Mouse (Mus musculus) urinary bladder, adult 2 months (tissue): Measurements from ENCODE around the gene Actl6b. TPM values are rescaled to one million over a fixed set of nuclear protein-coding genes. Genes with fewer than 3 reads are reported as not detected.
"Not testable (repeated sequence)": the region's sequence is repeated elsewhere in the genome, so short reads cannot be mapped to it uniquely, and the experiment has no call there.

Experiments used
- DNase-seq: peaks from one replicate; pipeline ENCODE4 v3.0.0; 2022; ENCODE audit warnings: low spot score
- polyA plus RNA-seq: library from polyadenylated mRNA; depleted of rRNA; stranded (reverse); fragments of >200 nt; gene quantifications from 2 replicates; pipeline ENCODE4 v1.2.3, GENCODE M21; 2012; rRNA removed

The Actl6b gene
- polyA plus RNA-seq, 1 experiment = 0.06 TPM

- peak; percentile 94 for DNase-seq
These were observed 47.5 kb downstream of the Actl6b start, which contains the start of gene Mospd3 for GRCm38 (mm10) chr5:137600619-137601364. TSS of gene Mospd3 (minus strand) at chr5:137601058.

- no peak for DNase-seq
These were observed 48.0 kb downstream of the Actl6b start for GRCm38 (mm10) chr5:137601365-137601729.

DNA sequence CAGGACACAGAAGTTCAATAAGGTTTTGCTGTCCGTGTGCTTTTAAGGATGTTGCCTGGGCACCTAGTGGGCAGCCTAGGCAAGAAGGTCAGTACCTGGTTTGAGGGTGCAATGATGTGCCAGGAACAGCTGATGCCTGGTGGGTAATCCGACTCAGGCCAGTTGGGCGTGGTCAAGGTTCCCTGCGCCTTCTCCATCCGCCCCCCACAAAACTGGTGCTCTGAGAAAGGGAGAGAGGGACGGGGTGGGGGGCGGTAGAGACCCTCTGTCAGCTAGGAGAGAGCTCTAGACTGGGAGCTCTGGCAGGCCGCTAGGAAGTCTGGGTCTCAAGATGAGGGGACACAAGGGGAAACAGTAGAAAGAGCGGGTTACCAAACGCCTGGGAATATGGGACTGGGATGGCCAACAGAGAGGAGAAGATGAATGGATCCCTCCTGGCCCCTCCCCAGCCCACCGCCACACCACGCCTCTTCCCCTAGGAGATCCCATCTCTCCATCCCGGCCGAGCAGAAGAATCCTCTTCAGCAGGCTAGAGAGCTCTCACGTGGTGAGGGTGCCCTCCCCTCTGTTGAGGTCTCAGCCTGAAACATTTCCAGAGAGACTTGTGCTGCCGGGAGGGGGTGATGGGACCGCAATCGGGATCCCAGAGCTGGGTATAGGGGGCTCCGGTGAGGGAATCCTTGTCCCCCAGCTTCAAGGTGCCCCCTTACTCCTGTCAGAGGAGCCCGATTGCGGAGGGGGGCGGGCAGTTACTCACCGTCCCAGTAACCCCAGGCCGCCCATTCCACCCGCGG lies 54.7 kb downstream of the Actl6b start:
- DNase-seq = no peak

DNA sequence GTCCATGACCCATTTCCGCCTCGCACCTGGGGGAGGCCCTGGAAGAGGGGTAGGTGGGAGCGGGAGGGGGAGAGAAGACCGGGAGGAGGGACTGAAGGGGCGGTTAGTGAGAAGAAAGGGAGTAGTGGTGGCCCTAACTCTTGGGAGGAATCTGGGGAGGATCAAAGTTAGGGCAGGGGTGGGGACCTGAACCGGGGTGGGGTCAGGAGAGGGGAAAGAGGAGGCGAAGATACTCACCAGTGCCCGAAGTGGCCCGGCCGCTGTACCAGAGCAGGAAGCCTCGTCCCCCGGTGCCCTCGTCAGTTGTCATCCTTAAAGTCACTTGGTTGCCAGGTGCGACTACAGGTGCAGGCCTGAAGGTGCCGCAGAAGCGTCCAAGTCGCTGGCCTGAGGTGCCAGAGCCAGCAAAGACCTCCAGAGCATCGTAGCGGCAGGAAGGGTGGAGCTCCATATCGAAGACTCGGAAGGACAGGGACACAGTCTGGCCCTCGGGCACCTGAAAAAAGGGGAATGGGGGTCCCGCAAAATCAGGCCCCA lies 55.4 kb downstream of the Actl6b start:
- DNase-seq = no peak

DNA sequence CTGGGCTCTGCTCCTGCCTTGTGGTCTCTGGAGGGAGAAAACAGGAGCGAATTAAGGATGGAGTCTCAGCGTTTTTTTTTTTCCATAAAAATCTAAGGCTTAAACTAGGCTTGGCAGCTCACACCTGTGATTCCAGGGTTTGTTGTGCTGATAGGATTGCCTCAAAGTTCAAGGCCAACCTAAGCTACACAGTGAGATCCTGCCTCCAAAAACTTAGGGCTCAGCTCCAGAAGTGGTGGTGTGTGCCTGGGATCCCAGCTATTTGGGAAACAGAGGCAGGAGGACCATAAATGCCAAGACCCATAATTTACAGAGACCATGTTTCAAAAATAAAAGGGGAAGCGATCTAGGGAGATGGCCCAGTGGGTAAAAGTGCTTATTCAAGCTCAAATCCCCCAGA lies 56.0 kb downstream of the Actl6b start:
- no peak for DNase-seq

DNA sequence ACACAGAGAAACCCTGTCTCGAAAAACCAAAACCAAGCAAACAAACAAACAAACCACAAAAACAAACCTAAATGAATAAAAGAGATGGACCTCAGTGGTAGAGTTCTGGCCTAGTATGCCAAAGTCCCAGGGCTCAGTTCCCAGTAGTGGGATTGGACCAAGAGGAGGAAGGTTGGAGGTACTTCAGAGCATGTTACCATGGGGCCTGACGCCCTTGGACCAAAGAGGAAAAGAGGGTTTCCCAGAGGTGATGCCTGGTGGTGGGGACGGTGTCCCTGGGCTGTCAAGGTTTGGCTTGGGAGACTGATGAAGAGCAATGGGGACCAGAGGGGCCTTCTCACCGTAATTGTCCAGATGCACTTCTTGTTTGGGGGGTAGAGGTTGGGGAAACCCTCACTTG lies 56.7 kb downstream of the Actl6b start:
- no peak for DNase-seq

- peak; percentile 33 for DNase-seq
These were observed 57.4 kb downstream of the Actl6b start for GRCm38 (mm10) chr5:137610548-137611244.

GRCm38 (mm10) chr5:137611245-137611602 lies 57.9 kb downstream of the Actl6b start:
- DNase-seq = no peak

- DNase-seq = no peak
These were observed 59.8 kb downstream of the Actl6b start for GRCm38 (mm10) chr5:137613076-137613475.

DNA sequence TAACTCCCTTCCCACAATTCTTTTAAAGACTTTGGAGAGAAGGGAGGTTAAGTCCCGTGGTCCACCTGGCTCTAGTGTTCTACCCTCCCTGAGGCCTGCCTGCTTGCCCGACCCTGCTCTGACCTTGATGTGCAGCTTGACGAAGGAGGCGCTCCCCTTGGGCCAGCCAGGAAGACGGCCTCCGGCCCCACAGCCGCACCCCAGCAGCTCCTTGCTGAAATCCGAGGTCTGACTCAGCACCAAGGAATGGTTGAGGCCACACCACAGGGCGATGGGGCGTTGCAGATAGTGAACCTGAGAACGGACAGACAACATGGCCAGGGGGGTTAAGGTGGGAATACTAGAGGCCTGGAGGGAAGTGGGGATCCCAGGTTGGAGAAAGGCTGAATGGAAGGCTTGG lies 60.2 kb downstream of the Actl6b start, which contains the start of gene Pcolce:
TSS of gene Pcolce (minus strand) at position 235 of the 400 bp plus-strand sequence.
- peak; percentile 56 for DNase-seq

GRCm38 (mm10) chr5:137614921-137615320 lies 61.6 kb downstream of the Actl6b start:
- not testable (repeated sequence) for DNase-seq

DNA sequence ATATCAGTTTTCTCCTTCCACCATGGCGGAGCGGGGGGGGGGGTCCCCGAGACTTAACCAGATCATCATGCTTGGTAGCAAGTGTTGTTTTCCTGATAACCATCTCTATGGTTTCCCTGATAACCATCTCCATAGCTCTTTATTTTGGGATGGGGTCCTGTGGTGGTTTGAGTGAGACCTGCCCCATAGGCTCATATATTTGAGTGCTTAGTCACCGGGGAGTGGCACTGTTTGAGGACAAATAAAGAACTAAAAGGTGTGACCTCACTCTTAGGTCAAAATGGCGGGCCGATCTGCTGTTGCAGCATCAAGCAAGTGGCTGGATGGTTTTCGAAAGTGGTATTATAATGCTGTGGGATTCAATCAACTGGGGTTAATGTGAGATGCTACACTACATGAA lies 62.0 kb downstream of the Actl6b start:
- DNase-seq = no peak

Other genes with a start within 250 kb of the Actl6b start
- gene Srrt, start 245.8 kb upstream of the Actl6b start, polyA plus RNA-seq = 163 and 168 TPM in 2 replicates
- 54.5 and 62.8 TPM in 2 replicates for gene Trip6, start 239.1 kb upstream of the Actl6b start, polyA plus RNA-seq
- 16.6 and 17.1 TPM in 2 replicates for gene Slc12a9, start 219.9 kb upstream of the Actl6b start, polyA plus RNA-seq
- gene Ephb4, start 203.4 kb upstream of the Actl6b start, polyA plus RNA-seq = 24.2 and 31.4 TPM in 2 replicates
- gene Zan, start 76.5 kb upstream of the Actl6b start, polyA plus RNA-seq = 0.11 and 0.15 TPM in 2 replicates
- gene Pop7, start 51.0 kb upstream of the Actl6b start, polyA plus RNA-seq = 23.4 and 29.6 TPM in 2 replicates
- 32.4 and 34.7 TPM in 2 replicates for gene Gigyf1, start 35.0 kb upstream of the Actl6b start, polyA plus RNA-seq
- not detected in 2 replicates for gene Epo, start 20.3 kb upstream of the Actl6b start, polyA plus RNA-seq
- gene Gnb2, start 20.0 kb upstream of the Actl6b start, polyA plus RNA-seq = 363 and 433 TPM in 2 replicates
- gene Tfr2, start 16.3 kb downstream of the Actl6b start, polyA plus RNA-seq = 0.48 and 0.68 TPM in 2 replicates
- 30.9 and 38.7 TPM in 2 replicates for gene Mospd3, start 47.5 kb downstream of the Actl6b start, polyA plus RNA-seq
- gene Pcolce, start 60.3 kb downstream of the Actl6b start, polyA plus RNA-seq = 305 and 309 TPM in 2 replicates
- gene Fbxo24, start 75.5 kb downstream of the Actl6b start, polyA plus RNA-seq = 0.81 and 0.94 TPM in 2 replicates
- gene Lrch4, start 75.6 kb downstream of the Actl6b start, polyA plus RNA-seq = 17.4 and 19.6 TPM in 2 replicates
- gene Gm20605, start 75.7 kb downstream of the Actl6b start, polyA plus RNA-seq = 22.7 and 24.6 TPM in 2 replicates
- gene Sap25, start 87.8 kb downstream of the Actl6b start, polyA plus RNA-seq = 41.4 and 41.6 TPM in 2 replicates
- 1.2 and 1.4 TPM in 2 replicates for gene Irs3, start 92.2 kb downstream of the Actl6b start, polyA plus RNA-seq
- gene Agfg2, start 131.2 kb downstream of the Actl6b start, polyA plus RNA-seq = 24.7 and 25.4 TPM in 2 replicates
- gene Nyap1, start 188.1 kb downstream of the Actl6b start, polyA plus RNA-seq = 6.7 and 7.6 TPM in 2 replicates
- gene Tsc22d4, start 192.2 kb downstream of the Actl6b start, polyA plus RNA-seq = 68.8 and 109 TPM in 2 replicates
- 20.1 and 26.6 TPM in 2 replicates for gene Ppp1r35, start 225.3 kb downstream of the Actl6b start, polyA plus RNA-seq
- 33.9 and 39.3 TPM in 2 replicates for gene Mepce, start 234.1 kb downstream of the Actl6b start, polyA plus RNA-seq
- gene Zcwpw1, start 234.3 kb downstream of the Actl6b start, polyA plus RNA-seq = 3.3 and 5.0 TPM in 2 replicates